Mouse (Mus musculus) embryonic facial prominence, embryonic 15.5 days (tissue): ENCODE results near the gene E130218I03Rik. TPM values are rescaled to one million over a fixed set of nuclear protein-coding genes. Genes with fewer than 3 reads are reported as not detected.
A peak's percentile ranks its signal among the peaks of the same experiment; 100 is the strongest.

ENCODE experiments used
- ATAC-seq: fragments of 200-750 bp; cut with Nextera tagmentation; 2 replicates; pipeline ENCODE4 v1.8.0; 2017; ENCODE audit warnings: low read depth, moderate TSS enrichment; ENCODE audit not compliant: insufficient number of reproducible peaks, low FRiP score, low TSS enrichment
- H3K27ac ChIP-seq: fragments of 300-500 bp; sonication (generic); replicated peaks from 2 replicates; pipeline ENCODE4 v1.5.1; 2015; ENCODE audit warnings: mild to moderate bottlenecking, inconsistent platforms
- H3K27me3 ChIP-seq: fragments of 300-500 bp; sonication (generic); 2 replicates; pipeline ENCODE4 v1.6.1; 2015; ENCODE audit warnings: inconsistent platforms
- H3K36me3 ChIP-seq: fragments of 300-500 bp; sonication (generic); 2 replicates; pipeline ENCODE4 v1.6.1; 2015; ENCODE audit warnings: mild to moderate bottlenecking, inconsistent platforms
- H3K4me1 ChIP-seq: fragments of 300-500 bp; sonication (generic); 2 replicates; pipeline ENCODE4 v1.6.1; 2015; ENCODE audit warnings: inconsistent platforms
- H3K4me2 ChIP-seq: fragments of 300-500 bp; sonication (generic); replicated peaks from 2 replicates; pipeline ENCODE4 v1.6.1; 2015; ENCODE audit warnings: mild to moderate bottlenecking, inconsistent platforms
- H3K4me3 ChIP-seq: fragments of 300-500 bp; sonication (generic); replicated peaks from 2 replicates; pipeline ENCODE4 v1.5.1; 2015; ENCODE audit warnings: mild to moderate bottlenecking, inconsistent platforms
- H3K9ac ChIP-seq: fragments of 300-500 bp; sonication (generic); 2 replicates; pipeline ENCODE4 v1.6.1; 2015; ENCODE audit warnings: inconsistent platforms
- H3K9me3 ChIP-seq: fragments of 300-500 bp; sonication (generic); replicated peaks from 2 replicates; pipeline ENCODE4 v1.6.1; 2016; ENCODE audit warnings: inconsistent platforms
- WGBS: fragments of 180-500 bp; shearing (Covaris S2); methylation state at CpG from one replicate; pipeline ENCODE4 v1.1.7; 2015; 5-methylcytosine and 5-hydroxymethylcytosine counted together
- polyA plus RNA-seq: library from polyadenylated mRNA; unstranded; fragments of >200 nt; fragmentation: Nextera tagmentation; extraction: Ambion mirVana; gene quantifications from 2 replicates; pipeline ENCODE4 v1.2.1, GENCODE M21; 2015

E130218I03Rik gene
- polyA plus RNA-seq, 1 experiment from 2014 or later = 0.33 TPM

DNA sequence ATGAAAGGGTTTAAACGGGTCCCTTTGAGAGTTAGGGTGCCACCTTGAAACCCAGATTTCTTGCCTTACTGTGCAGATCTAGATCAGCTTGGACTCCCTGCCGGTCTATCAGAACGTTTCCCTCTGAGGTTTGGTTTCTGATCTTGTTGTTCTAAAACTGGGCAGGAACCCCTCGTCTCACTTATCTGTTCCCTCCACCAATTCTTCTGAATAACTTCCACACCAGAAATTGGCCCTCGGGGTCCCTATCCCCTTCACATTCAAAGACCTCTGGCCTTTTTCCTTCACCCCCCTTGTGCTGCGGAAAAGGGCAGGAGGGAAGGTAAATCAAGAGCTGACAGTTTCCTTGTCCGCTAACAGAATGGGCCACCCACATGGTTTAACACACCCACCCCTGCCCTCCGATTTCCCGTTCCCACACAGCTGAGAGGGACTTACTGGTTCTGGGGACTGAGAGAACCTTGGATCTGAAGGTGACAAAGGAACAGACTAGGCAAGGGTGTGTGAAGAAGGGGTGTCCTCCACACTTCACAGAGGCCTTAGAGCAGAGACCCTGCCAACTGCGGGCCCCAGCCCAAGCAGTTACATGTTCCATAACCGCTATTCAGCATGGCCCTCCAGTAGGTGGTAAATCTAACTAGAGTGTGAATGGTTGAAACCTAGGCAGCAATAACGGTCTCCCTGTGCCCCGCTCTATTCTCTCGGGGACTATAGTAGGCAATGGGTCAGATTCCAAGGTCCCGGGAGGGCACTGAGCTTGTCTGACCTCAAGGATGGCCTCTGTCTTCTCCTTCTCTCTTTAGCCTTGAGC is 9.7 kb downstream of the E130218I03Rik start:
- H3K9ac ChIP-seq = no peak overlapping the region
- no peak for ATAC-seq
- H3K4me2 ChIP-seq = peak overlapping the region; percentile 33; the same call in 1 of the 2 replicates
- no peaks in the 10 kb centered on the region for H3K9me3 ChIP-seq
- no peaks in the 10 kb centered on the region for H3K36me3 ChIP-seq
- peak overlapping the region; percentile 51; the same call in 1 of the 2 replicates for H3K27ac ChIP-seq
- H3K27me3 ChIP-seq = peaks cover 82% of the 10 kb centered on the region
- peaks cover 66% of the 10 kb centered on the region for H3K4me1 ChIP-seq
- WGBS = 23% methylated on average over 15 of the region's 15 CpGs
- H3K4me3 ChIP-seq = peak overlapping the region; percentile 48

DNA sequence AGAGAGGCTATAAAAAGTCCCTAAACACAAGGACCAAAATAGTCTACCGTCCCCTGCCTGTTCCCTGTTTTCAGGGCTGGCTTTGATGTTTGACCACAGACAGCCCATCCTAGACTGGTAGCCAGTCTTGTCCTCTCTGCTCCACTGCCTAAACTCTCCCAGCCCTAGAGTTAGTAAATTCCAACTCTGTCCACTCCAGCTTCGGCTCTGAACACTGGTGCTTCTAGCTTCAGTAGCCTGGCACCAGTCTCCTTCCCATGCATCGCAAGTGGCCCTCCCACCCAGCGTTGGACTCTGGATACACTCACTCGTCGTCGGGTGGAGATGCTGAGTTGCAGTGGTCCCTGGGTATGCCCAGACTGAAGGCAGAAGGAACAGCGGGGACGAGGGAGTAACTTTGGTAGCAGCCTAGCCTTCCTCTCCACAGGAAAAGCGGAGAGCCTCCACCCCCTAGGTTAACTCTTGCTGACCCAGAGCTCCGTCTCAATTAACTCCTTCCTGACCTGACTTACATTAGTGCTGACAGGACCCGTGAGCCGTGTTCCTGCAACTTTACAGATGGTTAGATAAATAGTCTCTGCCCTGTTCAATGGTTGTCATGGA is 10.4 kb downstream of the E130218I03Rik start, which contains the start of gene Grrp1:
TSS of gene Grrp1 (minus strand) at position 385 of the 603 bp plus-strand sequence.
- Histone ChIP-seq H3K27ac (peak within 1 kb of the TSS; percentile 51; the same call in 1 of the 2 replicates), H3K27me3 (peaks cover 76% of the 10 kb centered on the region), H3K36me3 (no peaks in the 10 kb centered on the region), H3K4me1 (peaks cover 66% of the 10 kb centered on the region), H3K4me2 (peak within 1 kb of the TSS; percentile 33), H3K4me3 (peak within 1 kb of the TSS; percentile 48), H3K9ac (no peak within 1 kb of the TSS), H3K9me3 (no peaks in the 10 kb centered on the region)
- ATAC-seq = no peak
- 3% methylated on average over 13 of the region's 13 CpGs for WGBS

DNA sequence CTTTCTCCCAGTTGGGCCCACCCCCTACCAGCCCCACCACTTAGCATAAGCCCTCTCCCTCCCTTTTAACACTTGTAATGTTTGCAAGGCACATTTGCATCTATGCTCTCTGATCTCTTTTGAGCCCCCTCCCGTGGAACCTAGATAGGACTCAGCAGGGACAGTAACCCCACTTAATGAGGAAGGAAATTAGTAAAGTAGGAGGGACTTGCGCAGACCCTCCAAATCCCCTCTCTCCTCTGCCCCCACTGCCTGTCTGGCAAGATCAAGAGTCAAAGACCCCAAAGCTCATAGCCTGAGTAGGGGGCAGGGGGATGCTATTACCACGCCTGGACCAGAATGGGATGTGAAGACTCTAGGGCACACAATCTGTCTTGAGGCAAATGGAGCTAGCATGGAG is 11.4 kb downstream of the E130218I03Rik start:
- 31% methylated on average over 3 of the region's 3 CpGs for WGBS
- no peaks in the 10 kb centered on the region for H3K36me3 ChIP-seq
- no peak overlapping the region for H3K27ac ChIP-seq
- no peak overlapping the region for H3K9ac ChIP-seq
- no peaks in the 10 kb centered on the region for H3K9me3 ChIP-seq
- H3K4me2 ChIP-seq = no peak overlapping the region
- H3K27me3 ChIP-seq = peaks cover 66% of the 10 kb centered on the region
- H3K4me1 ChIP-seq = peaks cover 62% of the 10 kb centered on the region
- no peak for ATAC-seq
- no peak overlapping the region for H3K4me3 ChIP-seq

DNA sequence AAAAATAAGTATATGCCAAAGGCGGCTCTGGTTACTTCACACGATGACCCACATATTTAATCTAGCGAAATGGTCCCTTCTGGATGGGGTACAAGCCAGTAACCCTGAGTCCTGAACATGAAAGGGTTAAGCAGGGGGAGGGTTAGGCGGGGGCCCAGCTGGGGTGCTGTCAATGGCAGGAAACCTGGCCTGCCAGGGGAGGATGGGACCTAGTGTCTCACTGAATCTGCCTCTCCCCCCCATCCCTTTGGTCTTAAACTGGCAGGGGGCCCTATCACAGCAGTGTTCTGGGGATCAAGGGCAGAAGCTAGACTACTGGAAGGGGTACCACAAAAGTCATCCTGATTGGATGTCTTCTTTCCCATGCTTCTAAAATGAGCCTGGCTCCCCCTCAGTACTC is 12.4 kb downstream of the E130218I03Rik start:
- peaks cover 52% of the 10 kb centered on the region for H3K4me1 ChIP-seq
- no peak overlapping the region for H3K27ac ChIP-seq
- ATAC-seq = no peak
- H3K4me2 ChIP-seq = no peak overlapping the region
- H3K9ac ChIP-seq = no peak overlapping the region
- H3K27me3 ChIP-seq = peaks cover 55% of the 10 kb centered on the region
- 37% methylated on average over 4 of the region's 4 CpGs for WGBS
- H3K4me3 ChIP-seq = no peak overlapping the region
- H3K36me3 ChIP-seq = no peaks in the 10 kb centered on the region
- no peaks in the 10 kb centered on the region for H3K9me3 ChIP-seq

DNA sequence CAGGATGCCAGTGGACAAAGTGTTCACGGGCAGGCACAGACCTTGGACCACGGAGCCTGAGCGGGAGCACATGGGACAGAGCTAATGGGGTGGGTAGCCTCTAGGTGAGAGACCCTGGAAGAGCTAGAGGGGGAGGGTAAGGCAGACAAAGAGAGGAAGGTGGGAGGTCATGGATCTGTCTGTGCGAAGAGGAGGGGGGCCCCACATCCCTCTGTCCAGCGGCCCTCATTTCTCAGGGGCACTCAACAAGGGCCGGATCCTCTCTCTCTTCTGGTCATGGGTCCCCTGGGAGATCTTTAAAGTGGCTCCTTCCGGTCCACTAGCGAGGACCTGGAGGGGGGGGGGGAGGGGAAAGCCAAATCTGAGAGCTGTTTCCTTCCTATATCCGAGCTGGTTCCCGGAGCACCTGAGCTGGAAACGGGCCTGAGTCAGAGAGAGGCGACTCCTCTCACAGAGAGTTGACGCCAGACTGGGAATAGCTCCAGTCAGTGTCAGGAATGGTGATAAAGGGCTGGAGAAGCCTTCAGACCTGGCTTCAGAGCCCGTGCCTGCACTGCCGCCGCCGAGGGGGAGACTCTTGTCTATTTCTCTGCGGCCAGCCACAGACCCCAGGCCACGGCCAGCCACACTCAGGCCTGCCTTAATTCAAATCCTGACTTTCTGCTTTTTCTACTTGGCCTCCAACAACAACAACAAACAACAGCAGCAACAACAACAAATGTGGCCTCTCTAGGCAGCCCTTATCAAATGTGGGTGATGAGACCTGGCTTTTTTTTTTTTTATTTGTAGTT is 13.1 kb downstream of the E130218I03Rik start:
- Histone ChIP-seq H3K4me3 (no peak overlapping the region), H3K9ac (no peak overlapping the region), H3K9me3 (no peaks in the 10 kb centered on the region), H3K36me3 (no peaks in the 10 kb centered on the region), H3K4me2 (no peak overlapping the region), H3K27me3 (peaks cover 48% of the 10 kb centered on the region), H3K4me1 (peaks cover 44% of the 10 kb centered on the region), H3K27ac (no peak overlapping the region; the same call in 1 of the 2 replicates)
- no peak for ATAC-seq
- WGBS = 21% methylated on average over 19 of the region's 19 CpGs

DNA sequence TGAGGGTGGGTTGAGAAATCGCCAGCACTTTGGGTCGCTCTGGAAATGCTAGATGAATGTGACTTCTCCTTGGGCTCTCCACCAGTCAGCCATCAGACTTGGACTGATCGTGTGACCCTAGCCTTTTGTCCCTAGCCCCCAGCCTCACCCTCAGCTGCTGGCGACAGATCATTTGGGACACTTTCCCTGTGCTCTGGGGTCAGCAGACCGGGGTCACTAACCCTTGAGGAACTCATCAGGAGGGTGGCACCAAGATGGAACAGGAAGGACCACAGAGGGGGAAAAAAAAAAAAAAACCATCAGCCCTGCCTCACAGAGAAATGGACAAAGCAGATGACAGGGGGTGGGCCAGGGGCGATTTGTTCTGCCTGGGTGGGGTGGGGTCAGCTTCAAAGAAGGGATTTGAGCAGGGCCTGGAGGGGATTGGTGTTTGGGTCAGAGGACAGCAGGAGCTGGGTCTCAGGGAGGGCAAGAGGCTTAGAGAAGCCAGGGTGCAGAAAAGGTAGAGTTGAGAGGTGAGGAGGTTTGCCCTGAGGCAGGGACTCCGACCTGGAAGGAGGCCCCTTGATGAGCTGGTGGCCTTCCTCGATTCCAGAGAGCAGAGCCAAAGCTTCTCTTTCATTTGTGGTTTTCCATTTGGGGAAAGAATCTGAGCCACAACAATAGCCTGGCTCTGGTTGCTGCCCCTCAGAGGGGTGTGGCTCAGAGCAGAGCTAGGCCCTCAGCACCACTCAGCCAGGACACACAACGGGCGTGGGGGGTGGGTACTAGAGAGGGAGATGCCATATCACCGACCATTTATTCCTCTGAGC is 13.9 kb downstream of the E130218I03Rik start:
- Histone ChIP-seq H3K4me3 (no peak overlapping the region), H3K9ac (no peak overlapping the region), H3K4me2 (no peak overlapping the region), H3K27me3 (peaks cover 40% of the 10 kb centered on the region), H3K4me1 (peaks cover 37% of the 10 kb centered on the region), H3K27ac (no peak overlapping the region), H3K36me3 (no peaks in the 10 kb centered on the region), H3K9me3 (no peaks in the 10 kb centered on the region)
- 18% methylated on average over 11 of the region's 11 CpGs for WGBS
- no peak for ATAC-seq

DNA sequence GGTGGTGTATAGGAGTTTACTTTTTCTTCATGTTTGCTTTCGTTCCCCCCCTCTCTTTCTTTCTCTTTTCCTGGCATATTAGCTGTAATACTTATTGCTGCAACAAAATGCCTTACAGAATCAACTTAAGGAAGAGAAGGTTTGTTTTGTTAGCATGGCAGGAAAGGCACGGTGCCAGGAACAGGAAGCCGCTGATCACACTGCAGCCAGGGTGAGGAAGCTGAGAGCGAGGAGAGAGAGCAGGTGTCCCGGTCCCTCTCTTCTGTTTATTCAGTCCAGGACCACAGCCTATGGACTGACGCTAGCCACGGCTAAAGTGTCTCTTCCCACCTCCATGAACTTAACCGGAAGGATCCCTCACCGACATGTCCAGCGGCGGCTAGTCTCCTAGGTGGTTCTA is 14.9 kb downstream of the E130218I03Rik start:
- Histone ChIP-seq H3K9me3 (no peaks in the 10 kb centered on the region), H3K4me1 (peaks cover 36% of the 10 kb centered on the region), H3K4me2 (no peak overlapping the region), H3K36me3 (no peaks in the 10 kb centered on the region), H3K4me3 (no peak overlapping the region), H3K9ac (no peak overlapping the region), H3K27me3 (peaks cover 30% of the 10 kb centered on the region), H3K27ac (no peak overlapping the region)
- WGBS = 58% methylated on average over 11 of the region's 11 CpGs
- no peak for ATAC-seq

DNA sequence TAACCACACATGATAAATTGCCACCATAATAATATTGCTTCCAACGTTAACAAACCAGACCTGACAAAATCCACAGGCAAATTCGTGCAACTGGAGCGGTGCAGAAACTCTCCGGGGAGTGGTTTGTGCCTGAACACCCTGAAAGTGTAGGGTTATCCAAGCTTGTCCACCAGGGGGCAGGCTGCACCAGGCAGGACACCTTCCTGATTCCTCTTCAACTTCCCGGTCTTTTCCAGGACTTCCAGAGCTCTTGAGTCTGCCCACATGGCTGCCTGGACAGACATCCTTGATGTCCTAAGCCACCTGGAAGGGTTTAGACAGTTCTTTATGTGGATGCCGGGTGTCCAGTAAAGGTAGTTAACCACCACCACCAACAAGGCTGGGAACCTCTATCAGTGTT is 19.7 kb downstream of the E130218I03Rik start:
- no peak overlapping the region for H3K27ac ChIP-seq
- no peaks in the 10 kb centered on the region for H3K4me1 ChIP-seq
- no peak overlapping the region for H3K9ac ChIP-seq
- H3K9me3 ChIP-seq = no peaks in the 10 kb centered on the region
- H3K36me3 ChIP-seq = no peaks in the 10 kb centered on the region
- no peak for ATAC-seq
- 30% methylated on average over 6 of the region's 6 CpGs for WGBS
- H3K27me3 ChIP-seq = no peaks in the 10 kb centered on the region
- no peak overlapping the region for H3K4me2 ChIP-seq
- no peak overlapping the region for H3K4me3 ChIP-seq

DNA sequence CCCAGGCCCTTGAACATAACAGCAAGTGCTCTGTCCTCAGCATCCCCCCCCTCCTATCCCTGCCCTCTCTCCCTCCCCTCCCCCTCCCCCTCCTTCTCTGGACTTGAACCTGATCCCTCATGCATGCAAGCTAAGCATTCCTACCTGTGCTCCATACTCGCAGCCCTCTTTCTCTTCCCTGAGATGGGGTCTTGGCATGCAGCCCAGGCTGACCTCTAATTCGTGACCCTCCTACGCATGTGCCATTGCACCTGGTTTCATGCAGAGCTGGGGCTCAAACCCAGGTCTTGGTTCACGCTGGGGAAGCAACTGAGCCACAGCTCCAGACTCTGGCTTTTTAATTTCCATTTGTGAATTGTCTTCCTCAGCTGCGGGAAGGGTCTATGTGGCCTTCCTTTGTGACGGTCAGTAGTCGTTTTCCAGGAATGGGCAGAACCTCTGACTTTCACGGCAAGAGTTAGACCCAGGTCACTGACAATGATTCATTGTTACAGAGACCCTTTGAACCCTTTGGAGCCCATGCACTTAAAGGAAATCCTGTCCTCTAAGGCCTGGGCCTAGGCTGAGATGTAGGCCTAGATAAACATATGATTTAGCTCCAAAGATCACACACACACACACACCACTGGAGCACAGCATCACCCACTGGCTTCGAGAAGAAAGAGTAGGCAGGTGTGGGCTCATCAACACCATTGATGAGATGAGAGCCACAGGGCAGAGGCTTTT is 22.6 kb downstream of the E130218I03Rik start:
- H3K4me1 ChIP-seq = no peaks in the 10 kb centered on the region
- no peak overlapping the region for H3K4me2 ChIP-seq
- no peak overlapping the region for H3K4me3 ChIP-seq
- no peaks in the 10 kb centered on the region for H3K9me3 ChIP-seq
- no peaks in the 10 kb centered on the region for H3K36me3 ChIP-seq
- no peak overlapping the region for H3K27ac ChIP-seq
- no peaks in the 10 kb centered on the region for H3K27me3 ChIP-seq
- H3K9ac ChIP-seq = no peak overlapping the region
- no peak for ATAC-seq
- 47% methylated on average over 9 of the region's 9 CpGs for WGBS

DNA sequence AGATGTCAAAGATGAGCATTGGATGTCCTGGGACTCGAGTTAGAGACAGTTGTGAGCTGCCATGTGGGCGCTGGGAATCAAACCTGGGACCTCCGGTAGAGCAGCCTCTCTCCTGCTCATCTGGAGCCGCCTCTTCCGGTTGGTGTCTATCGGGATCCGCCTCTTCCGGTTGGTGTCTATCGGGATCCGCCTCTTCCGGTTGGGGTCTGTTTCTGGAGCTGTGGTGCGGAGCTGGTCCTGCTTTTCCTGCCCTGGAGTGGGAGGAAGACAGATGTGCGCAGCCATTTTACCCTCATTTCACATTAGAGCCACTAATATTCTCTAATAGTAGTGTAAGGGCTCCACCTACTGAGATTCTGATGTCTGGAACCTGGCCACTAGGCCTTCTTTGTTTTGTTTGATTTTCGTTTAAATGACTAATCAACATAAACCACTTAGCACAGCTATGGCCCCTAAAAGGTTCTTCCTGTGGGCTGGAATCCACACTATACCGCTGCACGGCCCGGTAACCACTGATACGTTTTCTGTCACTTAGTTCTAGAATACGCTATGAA is 24.7 kb downstream of the E130218I03Rik start:
- 85% methylated on average over 19 of the region's 19 CpGs for WGBS

More for the DNA sequence above, 24.7 kb downstream of the E130218I03Rik start:
- no peak for ATAC-seq
- no peak overlapping the region for H3K9ac ChIP-seq
- no peaks in the 10 kb centered on the region for H3K9me3 ChIP-seq
- no peak overlapping the region for H3K27ac ChIP-seq
- H3K4me2 ChIP-seq = no peak overlapping the region
- no peaks in the 10 kb centered on the region for H3K27me3 ChIP-seq
- no peak overlapping the region for H3K4me3 ChIP-seq
- H3K36me3 ChIP-seq = no peaks in the 10 kb centered on the region
- peaks cover 6% of the 10 kb centered on the region; the same call in 1 of the 2 replicates for H3K4me1 ChIP-seq
